Mouse (Mus musculus): ENCODE measurements around the gene Cep131.
A peak's percentile ranks its signal among the peaks of the same experiment; 100 is the strongest.

Cep131 gene

DNA sequence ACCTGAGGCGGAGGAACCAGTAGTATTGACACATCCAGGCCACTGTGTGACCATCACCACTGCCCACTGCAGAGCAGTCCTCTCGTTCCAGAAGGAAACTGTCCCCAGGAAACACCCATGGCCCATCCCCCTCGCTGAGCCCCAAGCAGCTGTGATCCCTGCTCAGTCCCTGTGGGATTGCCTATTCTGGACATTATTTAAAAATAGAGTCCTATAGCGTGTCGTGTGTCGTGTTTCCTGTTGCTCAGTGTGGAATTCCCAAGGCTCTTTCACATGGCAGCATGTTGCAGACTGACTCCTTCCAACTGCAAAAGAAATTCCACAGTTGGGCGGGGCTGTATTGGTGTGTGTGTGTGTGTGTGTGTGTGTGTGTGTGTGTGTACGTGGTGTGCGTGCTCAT, 34.4 kb downstream of the Cep131 start:
- DNase-seq (ENCODE audit: low spot score in 2 of 2): no peak

DNA sequence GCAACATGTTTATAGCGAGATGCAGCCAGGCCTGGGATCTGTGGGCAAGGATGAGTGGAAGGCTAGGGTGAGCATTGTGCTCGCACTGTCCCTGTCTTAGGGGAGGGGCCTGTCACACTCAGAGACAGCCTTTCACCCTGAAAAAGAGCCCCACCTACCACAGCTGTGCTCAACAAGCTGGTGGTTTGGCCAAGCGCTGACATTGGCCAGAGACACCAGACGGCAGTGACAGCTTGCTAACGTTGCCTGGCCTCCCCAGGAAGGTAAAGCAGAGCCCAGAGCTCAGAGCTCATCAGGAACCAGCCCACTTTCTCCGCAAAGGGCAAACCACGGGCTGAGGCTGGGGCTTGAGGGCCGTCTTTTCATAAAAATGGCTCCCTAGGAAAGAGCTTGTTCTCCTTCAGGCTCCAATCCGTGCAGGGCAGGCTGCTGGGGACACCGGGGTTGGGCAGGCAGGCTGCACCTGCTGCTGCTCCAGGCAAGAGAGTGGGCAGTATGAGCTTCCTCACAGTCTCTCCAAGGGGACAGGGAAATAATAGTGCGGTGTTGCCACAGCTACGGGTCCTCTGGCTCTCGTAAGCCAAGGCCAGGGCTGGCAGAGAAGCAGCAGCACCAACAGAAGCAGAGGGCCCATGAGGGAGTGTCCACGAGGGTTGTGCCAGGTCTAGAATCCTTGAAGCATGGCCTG, 35.4 kb downstream of the Cep131 start:
- DNase-seq (ENCODE audit: low spot score in 2 of 2): no peak

DNA sequence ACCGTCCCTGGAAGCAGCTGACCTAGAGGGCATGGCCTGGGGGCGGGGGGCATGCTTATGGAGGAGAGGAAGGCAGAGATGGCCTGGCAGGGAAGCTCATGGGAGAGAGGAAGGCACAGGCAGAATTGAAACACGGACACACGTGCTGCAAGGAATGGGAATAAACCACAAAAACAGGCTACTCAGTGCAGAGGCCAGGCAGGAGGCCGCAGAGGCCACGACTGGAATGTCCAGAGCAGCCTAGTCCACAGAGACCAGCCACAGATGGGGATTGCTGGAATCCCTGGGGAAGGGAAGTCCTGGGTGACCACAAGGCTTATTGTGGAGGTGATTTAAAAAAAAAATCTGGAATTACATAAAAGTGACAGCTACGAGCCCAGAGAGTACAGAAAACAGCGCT, 37.6 kb downstream of the Cep131 start:
- DNase-seq (ENCODE audit: low spot score in 2 of 2): no peak

DNA sequence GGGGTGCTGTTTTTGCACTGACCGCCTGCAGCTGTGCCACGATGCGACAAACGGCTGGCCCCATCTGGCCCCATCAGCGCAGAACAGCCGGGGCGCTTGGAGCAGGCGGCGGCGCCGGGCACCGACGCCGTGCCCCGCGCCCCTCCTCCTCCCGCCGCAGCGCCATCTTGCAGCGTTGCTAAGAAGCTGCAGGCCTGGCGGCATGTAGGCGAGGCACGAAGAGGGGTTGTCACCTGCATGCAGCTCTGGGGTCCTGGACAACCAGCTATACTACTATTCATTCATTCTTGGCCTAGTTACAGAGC, 38.4 kb downstream of the Cep131 start:
- no peak for DNase-seq (ENCODE audit: low spot score in 2 of 2)

DNA sequence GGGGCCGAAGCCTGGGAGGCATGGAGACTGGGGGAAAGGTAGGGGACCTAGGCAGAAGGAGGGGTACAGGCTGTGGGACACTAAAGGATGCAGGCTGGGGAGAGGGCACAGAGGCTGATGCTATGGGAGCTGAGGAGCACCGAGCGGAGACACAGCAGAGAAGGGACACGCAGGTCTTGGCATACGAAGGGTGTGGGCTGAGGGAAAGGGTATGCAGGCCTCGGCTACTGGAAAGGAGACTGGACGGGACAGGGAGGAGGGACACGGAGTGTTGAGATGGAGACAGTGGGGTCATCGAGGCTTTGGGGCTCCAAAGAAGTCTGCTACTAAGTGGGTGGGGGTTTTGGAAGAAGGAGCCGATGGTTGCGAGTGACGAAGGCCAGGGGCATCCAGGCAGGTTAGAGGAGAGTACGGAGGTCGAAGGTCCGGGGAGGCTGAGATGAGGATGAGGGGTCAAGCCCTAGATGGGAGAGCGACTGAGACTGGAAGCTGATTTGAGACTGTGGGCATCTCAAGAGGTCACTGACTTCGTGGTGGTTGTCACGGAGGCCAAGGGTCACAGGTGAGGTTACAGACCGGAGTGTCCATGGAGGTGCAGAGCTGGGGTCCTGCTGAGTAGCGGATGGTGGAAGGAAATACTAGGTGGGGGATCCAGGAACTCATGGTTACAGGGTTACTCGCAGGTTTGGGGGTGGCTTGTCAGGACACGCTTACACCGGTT, 38.9 kb downstream of the Cep131 start:
- no peak for DNase-seq (ENCODE audit: low spot score in 2 of 2)

DNA sequence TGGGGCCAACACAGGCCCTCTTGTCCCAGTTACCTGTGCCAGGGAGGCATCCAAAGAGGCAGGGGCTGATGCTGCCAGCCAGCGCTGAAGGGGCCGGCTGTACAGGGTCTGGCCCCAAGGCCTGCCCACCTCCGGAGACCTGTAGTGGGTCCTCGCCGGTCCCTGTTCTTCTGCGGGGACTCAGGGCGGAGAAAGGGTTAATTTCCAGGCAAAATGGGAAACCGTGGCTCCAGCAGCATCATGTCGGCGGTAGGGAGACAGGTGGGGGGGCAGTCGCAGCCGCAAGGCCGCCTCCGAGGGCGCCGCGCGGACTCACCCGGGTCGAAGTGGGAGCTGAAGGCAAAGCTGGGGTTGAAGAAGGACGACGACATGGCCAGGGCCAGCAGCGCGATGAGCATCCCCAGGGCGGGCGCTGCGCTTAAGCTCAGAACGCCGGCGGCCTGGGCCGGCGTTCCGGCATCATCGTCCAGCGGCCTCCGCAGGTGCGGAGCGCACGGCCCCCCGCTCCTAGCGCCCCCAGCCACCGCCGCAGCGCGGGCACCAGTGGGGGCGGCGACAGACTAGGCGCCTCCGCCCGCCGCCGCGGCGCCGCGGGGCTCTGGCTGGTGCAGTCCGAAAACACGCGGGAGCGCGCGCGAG, 40.0 kb downstream of the Cep131 start, which contains the start of gene Aatk:
Gene Aatk, minus strand, starts transcription at position 615 of the 639 bp plus-strand sequence.
- DNase-seq (ENCODE audit: low spot score in 2 of 2): no peak

DNA sequence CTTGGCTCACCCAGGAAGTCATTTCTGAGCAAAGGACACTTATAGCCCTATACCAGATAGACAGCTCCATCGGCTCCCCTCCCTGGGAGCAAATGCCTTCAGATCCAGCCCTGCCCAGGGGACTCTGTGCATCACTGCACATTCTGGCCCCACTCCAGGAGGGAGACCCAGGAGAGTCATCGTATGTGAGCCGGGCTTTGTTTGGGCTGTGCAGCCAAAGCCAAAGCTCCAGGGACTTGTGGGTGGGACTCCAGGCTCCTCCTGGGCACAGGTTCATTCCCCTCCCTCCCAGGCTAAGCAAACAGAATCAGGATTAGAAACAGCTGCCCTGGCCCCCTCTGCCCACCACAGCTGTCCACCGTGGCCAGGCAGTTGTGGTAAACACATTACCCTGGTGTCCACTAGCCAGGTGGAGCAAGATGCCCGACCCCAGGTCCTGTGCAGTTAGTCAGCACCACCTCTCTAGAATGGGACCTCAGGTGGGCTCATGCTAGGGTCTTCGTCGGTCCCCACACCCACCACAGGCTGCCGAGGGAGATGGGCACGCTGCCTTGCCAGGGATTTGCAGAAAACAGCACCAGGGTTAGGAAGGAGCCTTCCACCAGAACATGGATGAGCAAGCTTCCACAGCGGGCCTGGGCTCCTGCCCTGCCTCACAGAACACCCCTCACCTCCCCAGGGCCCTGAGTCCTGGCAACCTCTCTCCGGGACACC, 40.6 kb downstream of the Cep131 start:
- DNase-seq (ENCODE audit: low spot score in 2 of 2): no peak

DNA sequence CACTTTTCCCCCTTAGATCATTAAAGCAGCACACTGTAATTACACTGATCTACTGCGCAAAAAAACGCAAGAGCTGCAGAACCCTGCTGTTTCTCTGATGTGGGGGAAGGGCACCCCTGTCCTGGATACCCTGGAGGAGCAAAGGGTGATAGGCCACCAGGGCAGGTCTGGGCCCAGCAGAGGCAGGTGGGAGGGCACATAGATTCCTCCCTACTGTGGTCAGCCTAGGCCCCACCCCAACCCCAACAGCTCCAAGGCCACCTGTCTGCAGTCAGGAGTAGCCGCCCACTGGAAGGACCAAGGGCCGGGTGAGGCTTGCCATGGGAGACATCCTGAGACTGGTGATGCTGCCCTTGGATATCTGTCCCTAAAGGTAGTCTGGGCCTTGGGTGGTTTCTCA, 41.3 kb downstream of the Cep131 start:
- no peak for DNase-seq (ENCODE audit: low spot score in 2 of 2)

DNA sequence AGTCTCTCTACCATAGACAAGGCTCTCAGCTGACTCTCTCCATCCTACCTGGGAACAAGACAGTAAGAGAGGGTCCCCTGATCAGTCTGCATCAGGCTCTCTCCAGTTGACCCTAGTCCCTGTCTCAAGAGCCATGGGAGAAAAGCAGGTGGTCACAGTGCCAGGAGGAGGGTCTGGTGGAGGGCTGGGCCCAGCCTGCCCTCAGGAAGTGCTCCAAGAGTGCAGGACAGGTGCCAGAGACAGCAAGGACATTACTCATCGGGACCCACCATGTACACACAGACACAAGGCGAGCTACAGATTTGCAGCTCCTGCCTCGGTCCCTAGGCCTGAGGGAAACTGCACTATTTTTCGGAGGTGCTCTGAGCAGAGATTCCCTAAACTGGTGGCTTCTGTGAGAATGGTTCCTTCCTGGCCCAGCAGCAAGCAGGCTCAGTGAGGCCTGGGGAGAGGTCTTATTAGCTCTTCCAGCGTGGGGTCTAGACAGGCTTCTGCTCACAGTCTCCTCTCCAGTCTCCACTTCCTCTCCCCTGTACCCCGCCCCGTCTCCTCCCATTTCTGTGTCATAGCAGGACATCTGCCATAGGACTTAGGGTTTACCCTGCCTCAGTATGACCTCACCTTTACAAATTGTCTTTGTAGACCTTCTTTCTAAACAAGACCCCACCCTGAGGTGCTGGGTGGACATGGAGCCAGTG, 44.3 kb downstream of the Cep131 start:
- no peak for DNase-seq (ENCODE audit: low spot score in 2 of 2)

DNA sequence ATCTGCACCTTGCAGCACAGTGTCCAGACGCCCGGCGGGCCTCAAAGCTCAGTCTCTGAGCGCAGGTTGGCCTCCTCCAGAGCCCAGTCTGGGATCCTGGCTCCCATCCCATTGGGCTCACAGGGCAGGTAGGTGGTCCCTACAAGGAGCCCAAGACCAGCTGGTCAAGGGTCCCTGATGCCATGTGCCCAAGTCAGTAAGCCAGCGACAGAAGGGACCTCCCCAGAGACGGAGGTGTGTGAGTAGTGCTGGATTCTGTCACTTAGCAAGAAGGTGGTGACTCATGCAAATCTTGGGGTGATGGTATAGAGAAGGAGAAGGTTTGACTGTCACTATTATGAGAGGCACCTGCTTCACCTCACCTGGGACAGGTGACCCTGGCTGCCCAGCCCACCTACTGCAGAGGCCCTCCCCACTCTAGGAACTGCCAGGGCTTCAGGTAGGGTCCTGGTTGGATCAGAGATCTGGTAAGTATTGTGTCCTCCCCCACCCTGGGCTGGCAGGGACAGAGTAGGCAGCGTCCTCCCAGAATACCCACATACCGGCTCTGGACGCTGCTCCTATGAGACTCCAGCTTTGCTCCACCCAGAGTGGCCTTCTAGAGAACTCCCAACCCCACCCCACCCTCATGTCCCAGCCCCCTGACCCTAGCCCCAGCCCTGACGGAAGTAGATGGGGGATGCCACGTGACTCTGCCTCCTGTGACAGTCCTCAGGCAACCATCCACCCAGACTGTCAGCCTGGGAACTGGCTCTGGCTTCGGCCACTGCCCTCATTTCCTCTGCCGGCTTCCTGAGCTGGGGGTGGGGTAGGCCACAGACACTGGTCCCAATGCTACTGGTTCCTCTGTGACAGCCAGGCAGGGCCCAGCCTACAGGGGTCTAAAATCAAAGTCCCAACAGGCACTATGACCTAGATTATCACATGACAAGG, 45.2 kb downstream of the Cep131 start:
- DNase-seq (ENCODE audit: low spot score in 2 of 2): peak in 1 of 2 experiments; percentile 14

DNA sequence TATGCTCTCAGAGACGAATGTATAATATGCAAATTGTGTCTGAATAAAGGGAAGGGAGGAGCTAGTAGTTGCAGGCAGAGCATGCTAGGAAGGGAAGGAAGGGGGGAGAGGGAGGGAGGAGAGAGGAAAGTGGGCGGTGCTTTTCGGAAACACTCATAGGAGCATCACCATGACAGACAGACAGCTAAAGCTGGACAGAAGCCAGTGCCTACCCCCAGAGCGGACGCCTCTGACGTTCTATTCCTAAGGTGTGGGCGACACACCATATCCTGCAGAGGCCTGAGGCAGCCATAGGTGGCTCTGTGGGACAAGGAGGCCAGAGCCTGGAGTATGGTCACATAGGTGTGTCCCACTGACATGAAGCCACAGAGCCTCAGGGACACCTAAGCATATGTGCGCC, 46.2 kb downstream of the Cep131 start:
- no peak for DNase-seq (ENCODE audit: low spot score in 2 of 2)

DNA sequence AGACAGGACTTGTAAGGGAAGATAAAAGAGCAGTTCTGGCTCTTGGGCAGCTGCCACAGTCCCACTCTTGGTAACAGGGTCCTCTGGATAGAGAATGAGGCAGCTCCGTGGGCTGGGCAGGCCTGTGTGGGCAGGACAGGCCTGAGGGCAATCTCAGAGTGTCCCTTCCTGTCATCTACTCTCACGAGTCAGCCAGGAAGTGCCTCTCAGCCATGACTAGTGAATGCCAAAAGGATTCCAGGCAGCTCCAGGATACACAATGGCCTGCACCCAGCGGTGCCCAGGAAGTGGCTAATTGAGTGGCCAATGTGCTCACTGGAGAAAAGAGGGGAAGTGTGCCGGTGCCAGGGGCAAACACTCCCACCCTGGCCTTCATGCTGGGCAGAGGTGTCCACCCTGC, 47.0 kb downstream of the Cep131 start:
- DNase-seq (ENCODE audit: low spot score in 2 of 2): no peak

DNA sequence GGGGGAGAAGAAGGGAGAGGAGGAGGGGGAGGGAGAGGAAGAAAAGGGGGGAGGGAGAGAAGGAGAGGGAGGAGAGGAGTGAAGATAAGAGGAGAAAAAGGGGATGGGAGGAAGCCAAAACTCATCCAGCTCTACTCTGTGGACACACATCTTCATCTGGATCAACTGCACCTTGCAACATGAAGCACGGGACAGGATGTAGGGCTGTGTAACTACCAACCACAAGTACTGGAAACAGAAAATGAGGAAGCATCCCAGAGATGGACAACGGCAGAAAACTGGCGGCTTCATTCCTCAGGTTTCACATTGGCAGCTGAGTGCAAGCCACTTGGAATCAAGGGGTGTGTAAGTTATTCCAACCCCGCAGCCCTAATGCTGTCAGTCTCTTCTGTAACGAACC, 51.9 kb downstream of the Cep131 start:
- DNase-seq (ENCODE audit: low spot score in 2 of 2): no peak

DNA sequence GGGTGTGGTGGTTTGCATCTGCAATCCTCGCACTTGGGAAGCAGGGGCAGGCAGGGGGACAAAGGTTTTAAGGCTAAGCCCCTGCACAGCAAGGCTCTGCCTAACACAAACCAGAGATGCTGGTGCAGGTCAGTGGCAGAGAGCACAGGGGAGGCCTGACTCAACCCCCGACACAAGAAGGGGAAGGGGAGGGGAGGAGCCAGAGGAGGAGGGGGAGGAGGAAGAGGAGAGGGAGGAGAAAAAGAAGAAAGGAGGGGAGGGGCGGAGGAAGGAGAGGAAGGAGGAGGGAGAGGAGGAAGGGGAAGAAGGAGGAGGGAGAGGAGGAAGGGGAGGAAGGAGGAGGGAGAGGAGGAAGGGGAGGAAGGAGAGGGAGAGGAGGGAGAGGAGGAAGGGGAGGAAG, 52.3 kb downstream of the Cep131 start:
- DNase-seq (ENCODE audit: low spot score in 2 of 2): no peak

DNA sequence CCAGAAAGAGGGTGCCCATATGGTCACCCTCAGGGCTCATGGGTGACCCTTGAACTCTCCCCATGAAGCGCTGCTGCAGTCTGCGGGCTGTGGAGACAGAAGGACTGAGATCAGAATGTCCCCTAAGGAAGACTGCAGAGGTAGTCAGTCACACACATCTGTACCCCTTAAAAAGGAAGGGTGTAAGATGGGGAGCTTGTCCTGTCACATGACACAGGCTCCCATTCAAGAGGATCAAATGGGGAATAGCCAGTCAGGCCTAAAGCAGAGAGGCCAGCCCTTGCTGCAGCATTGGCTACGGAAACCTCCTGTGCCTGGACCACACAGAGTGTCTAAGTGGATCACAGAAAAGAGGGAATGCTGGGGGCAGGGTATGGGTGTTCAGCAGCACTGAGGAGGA, 53.2 kb downstream of the Cep131 start:
- no peak for DNase-seq (ENCODE audit: low spot score in 2 of 2)

DNA sequence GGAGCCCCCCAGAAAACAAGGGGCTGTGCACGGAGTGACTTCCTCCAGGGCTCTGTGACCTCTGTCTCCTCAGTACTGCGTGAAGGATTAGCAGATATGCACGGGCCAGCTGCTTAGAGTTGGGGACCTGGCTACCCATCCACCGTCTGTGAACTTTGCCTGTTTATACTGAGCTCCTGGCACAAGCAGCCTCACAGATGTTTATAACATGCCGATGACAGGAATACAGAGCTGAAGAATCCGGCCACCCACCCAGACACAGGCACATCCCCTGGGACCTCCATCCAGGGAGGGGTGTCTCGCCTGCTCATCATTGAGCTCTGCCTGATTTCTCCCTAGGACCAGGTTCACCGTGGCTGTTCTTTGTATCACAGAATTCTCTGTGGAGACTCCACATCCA, 54.6 kb downstream of the Cep131 start:
- DNase-seq (ENCODE audit: low spot score in 2 of 2): no peak

DNA sequence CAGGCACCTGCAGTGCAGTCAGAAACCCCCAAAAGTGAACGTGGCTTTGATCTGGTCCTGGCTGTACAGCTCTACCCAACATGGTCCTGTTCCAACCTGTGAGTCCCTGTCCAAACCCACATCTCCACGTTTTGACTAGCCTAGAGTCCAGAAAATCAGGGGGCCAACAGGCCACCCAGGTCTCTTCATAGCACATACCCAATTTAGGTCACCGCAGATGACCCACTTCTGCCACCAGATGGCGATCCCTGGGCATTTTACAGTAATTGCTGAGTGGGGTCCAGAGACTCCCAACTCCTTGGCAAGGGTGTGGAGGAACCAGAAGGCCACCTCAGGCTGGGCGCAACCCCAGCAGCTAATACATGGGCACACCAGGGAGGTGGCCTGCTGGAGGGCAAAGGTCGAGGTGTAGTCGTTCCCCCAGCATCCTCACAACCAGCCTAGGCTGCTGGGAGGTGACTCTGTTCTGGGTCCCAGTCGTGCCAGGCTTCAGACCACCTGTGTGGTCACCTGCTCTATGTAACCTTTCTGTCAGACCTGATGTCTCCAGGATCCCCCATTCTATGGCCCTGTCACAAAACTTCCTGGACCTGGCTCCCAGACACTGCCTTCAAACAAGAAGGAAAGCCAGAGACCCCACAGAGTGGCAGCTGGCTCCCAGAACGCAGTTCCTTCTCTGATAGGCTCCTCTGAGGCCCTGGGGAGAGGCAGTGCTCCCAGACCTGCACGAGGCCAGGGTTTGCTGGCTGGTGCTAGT, 56.3 kb downstream of the Cep131 start:
- DNase-seq (ENCODE audit: low spot score in 2 of 2): peak in 1 of 2 experiments; percentile 19

DNA sequence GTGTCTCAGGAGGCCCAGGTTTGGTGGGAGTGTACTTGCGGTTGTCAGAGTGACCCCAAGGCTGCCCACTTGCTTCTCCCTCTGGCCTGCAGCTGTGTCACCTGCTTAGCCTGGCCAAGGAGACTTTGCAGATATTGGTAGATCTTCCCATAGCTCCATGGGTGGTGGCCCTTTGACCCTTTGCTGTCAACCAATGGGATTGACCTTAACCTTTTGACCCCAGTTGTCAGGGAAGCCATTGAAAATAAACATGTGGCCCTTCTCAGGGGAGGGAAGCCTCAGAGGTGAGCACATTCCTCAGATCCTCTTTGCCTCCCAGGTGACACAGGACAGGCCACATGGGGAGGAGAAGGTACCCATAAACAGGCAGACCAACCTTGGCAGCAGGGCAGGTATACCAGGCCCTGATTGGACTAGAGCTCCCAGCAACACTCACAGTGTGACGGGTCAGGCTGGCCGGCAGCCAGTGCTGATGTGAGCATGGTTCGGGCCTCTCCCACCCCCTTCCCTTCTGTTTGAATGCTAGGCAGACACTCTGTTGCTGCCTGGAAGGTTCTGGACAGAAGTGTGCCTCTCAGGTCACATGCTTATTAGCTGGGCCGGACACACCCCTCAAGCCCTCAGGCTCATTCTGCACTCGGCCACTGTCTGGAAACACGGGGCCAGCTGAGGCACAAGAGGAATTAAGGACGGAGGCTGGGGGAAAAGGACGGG, 57.0 kb downstream of the Cep131 start:
- DNase-seq (ENCODE audit: low spot score in 2 of 2): no peak

DNA sequence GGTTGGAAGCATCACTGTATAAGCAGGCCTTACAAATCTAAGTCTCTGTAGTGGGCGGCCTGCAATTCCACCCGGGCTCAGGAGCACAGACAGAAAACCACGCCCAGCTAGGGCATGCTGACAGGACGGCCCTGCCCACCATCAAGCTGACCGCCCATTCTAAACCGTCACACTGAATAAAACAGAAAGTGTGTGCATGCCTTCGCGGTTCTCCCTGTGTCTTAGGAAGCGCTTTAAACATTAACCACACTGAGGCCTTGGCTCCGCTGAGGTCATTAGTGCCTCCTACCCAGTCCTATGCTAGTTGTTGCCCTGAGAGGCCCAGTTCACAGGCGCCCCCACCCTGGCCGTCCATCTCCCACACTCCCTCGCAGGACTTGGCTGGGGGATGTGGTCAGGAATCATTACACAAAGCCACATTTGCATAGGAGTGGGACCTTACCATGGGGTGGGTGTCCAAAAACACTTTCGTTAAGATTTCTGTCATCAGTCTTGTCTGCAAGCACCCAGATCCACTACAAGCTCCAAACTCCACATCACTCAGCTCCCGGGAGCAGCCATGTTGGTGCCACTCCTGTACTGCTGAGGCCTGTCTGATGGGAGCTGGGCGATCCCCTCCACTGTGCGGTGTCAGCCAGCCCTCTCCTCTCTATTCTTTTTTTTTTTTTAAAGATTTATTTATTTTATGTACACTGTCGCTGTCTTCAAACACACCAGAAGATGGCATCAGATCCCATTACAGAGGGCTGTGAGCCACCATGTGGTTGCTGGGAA, 58.1 kb downstream of the Cep131 start:
- DNase-seq (ENCODE audit: low spot score in 2 of 2): no peak
